Comparison of ENCODE assay signal across 21 mouse cellular contexts in the genomic region with DNA sequence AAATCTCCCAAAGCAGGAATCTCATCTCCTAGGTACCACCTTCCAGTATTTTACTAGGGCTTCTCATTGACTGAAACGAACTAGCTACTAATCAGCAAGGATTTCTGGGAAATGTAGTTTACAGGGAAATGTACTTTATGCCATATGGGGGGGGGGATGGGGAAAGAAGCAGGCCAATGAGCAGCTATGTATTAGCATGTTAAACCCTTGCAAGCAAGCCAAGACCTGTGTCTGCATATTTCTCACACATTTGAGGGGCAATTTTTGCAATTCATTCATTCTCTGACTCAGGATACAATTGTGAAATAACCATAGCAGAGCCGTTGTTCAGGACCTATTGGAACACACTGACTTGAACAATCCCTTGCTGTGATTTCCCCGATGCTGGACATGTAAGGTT.
"Had no signal": no experiment of that assay in that cellular context is flagged by ENCODE, and none has a peak within 500 bp of the region (broad histone marks: within the 10 kb centered on the region; RNA-seq: fewer than 3 reads in every experiment).

No protein-coding gene starts in this region.

- H3K4me1 ChIP-seq: liver, embryonic 13.5 days; megakaryocyte, embryonic 14.5 days had no signal

- DNase-seq: kidney, postnatal 10 days; kidney, postnatal 36 days; layer of hippocampus, postnatal 36 days; liver, embryonic 13.5 days; lung, adult 2 months; lung, postnatal 36 days; right cerebral cortex, adult 18-20 months; right cerebral cortex, postnatal 14 days; right cerebral cortex, postnatal 4 days; thymus, adult 2 months; thymus, postnatal 14 days; thymus, postnatal 4 days had no signal

- H3K27me3 ChIP-seq: kidney, embryonic 15.5 days; liver, embryonic 13.5 days; megakaryocyte, embryonic 14.5 days; midbrain, embryonic 13.5 days; neural tube, embryonic 13.5 days had no signal

- H3K4me3 ChIP-seq: kidney, embryonic 15.5 days; left cerebral cortex, adult 2 months; liver, embryonic 13.5 days; megakaryocyte, embryonic 14.5 days; midbrain, embryonic 10.5 days; midbrain, embryonic 13.5 days; myocyte; neural tube, embryonic 13.5 days had no signal

- H3K36me3 ChIP-seq: kidney, embryonic 15.5 days; liver, embryonic 13.5 days; midbrain, embryonic 10.5 days; midbrain, embryonic 13.5 days; neural tube, embryonic 13.5 days had no signal

- H3K9me3 ChIP-seq: kidney, embryonic 15.5 days; liver, embryonic 13.5 days; midbrain, embryonic 10.5 days; midbrain, embryonic 13.5 days; neural tube, embryonic 13.5 days had no signal

- H3K4me2 ChIP-seq: kidney, embryonic 15.5 days; liver, embryonic 13.5 days; midbrain, embryonic 13.5 days; neural tube, embryonic 13.5 days had no signal

- H3K27ac ChIP-seq: kidney, embryonic 15.5 days; left cerebral cortex, adult 2 months; liver, embryonic 13.5 days; midbrain, embryonic 10.5 days; midbrain, embryonic 13.5 days; neural tube, embryonic 13.5 days; stomach, postnatal 0 days had no signal

- H3K9ac ChIP-seq: kidney, embryonic 15.5 days; liver, embryonic 13.5 days; midbrain, embryonic 13.5 days; neural tube, embryonic 13.5 days had no signal

- ATAC-seq: midbrain, embryonic 13.5 days; midbrain, embryonic 16.5 days had no signal
